Mouse (Mus musculus) thymus, postnatal 4 days (tissue): ENCODE data around the gene Psmb9.

Source experiments
- DNase-seq: peaks from one replicate; pipeline ENCODE4 v3.0.0; 2021

The Psmb9 gene

GRCm38 (mm10) chr17:34205021-34205745, 17.6 kb upstream of the Psmb9 start:
- DNase-seq = peak; percentile 73

DNA sequence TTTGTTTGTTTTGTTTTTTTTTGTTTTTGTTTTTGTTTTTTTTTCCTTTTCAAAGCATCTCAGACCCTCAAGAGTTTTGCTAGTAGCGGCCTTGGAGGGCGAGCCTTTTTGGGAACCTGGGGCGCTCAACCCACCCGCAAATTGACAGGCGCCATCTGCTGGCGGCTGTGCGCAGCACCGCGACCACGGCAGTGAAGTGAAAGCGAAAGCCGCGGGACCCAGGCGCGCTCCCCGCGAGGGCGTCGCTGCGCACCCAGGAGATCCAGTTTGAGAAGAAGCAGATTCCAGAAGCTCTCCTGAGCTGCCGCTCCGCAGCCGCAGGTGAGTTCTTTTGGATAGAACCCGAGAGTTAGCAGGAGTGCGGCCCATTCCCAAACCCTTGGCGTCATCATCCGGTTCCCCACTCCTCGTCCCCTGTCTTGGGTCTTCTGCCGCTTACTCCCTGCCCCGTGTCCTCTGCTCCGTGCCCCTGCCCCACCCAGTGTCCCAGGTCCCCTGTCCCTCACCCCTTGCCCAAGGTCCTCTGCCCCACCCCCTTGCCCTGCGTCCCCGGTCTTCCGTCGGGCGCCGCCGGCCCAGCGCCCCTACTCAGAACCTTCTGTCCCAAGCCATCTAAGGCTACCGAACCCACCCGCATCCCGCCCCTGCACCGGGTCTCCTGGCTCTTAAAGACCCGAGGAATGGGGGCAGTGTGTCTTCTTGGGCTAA, 16.9 kb upstream of the Psmb9 start:
- peak; percentile 98 for DNase-seq

DNA sequence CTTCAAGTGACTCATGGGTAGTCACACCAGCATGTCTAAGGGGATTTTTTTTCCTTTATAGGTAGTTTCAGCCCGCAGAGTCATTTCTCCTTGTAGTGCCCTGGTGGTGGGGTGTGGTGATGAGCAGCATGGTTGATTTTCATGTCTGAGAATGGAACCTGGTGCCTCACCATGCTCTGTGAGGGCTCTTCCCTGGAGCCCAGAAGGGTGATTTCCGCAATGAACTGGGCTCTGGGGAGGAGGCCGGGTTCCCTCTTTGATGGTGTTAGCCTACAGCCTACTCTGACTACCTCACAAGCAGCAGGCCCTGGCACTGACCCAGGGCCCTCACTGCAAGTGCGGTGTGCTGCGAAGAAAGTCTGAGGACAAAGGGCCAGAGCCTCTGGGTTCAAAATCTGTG, 15.9 kb upstream of the Psmb9 start, which contains the start of gene Tap2:
Tap2 (plus strand) TSS at position 84 of the 400 bp plus-strand sequence.
- DNase-seq = peak; percentile 49

DNA sequence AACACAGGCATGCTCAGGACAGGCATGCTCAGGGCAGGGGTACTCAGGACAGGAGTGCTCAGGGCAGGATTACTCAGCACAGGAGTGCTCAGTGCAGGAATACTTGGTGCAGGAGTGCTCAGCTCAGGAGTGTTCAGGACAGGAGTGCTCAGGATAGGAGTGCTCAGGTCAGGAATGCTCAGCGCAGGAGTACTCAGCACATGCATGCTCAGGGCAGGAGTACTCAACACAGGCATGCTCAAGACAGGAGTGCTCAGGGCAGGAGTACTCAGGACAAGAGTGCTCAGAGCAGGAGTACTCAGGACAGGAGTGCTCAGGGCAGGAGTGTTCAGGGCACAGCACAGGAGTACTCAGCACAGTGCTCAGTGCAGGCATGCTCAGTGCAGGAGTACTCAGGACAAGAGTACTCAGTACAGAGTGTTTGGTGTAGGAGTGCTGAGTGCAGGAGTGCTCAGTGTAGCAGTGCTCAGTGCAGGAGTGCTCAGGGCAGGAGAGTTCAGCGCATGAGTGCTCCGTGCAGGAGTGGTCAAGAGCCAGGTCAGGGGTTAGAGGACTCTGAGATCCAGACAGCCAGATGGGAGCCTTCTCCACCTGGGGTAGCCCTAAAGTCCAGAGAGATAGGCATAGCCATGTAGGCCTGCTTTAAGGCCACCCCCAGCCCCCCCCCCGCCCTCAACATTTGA, 15.3 kb upstream of the Psmb9 start:
- DNase-seq = peak; percentile 19

GRCm38 (mm10) chr17:34201506-34202055, 14.0 kb upstream of the Psmb9 start:
- DNase-seq = peak; percentile 30

DNA sequence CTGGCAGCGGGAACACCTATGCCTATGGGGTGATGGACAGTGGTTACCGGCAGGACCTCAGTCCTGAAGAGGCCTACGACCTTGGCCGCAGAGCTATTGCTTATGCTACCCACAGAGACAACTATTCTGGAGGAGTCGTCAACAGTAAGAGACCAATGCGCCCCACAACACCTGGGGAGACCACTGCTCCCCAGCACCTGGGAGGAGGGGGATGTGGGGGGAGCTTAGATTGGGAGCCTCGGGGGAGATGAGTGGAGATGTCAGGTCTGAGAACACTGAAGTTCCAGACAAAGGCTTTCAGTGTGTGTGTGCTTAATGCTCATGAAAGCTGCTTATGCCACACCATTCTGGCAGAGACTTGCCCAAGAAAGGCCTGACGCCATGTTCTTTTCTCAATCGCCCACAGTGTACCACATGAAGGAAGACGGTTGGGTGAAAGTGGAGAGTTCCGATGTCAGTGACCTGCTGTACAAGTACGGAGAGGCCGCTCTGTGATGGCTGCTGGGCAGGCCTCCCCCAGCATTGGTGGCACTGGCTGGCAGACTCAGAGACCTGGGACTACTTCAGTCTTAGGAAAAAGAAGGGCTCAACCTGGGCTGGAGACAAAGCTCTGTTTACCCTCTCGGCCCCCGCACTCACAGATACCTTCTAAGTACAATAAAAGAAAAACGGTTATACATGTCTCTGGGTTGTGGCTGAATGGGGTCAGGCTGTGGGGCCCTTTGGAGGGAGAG, 13.4 kb upstream of the Psmb9 start:
- DNase-seq = peak; percentile 66

GRCm38 (mm10) chr17:34200047-34200446, 12.5 kb upstream of the Psmb9 start:
- DNase-seq = peak; percentile 55

DNA sequence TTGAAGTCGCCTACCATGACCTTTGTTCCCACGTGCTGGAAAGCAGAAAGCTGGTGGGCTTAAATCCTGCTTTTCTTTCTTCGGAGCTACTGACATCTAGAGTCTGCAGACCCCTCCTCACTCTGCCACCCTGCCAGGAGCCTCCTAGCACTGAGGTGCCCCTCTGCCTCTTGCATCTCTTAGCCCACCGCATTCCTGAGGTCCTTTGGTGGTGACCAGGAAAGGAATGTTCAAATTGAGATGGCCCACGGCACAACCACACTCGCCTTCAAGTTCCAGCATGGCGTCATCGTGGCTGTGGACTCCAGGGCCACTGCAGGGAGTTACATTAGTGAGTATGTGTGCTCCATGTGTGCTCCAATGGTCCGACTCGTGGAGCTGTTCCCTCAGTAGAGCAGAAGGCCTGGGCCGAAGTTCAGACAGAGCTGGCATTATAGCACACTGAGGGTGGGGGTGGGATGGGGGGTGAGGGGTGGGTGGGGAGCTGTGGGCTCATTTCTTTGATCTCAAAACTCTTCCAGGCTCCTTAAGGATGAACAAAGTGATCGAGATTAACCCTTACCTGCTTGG, 11.6 kb upstream of the Psmb9 start:
- peak; percentile 49 for DNase-seq

DNA sequence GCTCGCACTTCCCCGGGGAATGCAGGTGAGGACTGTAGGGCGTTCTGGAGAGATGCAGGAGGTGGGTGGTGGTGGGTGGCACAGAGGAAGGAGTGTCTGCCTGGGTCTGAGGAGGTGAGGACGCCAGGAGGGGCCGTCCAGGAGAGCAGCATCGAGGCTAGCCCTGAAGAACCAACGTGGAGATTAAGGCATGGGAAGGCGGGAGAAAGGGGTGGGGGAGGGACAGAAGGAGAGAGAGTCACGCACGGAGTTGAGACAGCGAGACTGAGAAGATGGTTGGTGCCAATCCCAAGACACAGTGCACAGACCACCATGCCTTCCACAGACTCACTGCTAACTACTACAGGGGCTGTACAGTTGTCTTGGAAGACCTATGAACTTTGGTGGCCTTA, 11.0 kb upstream of the Psmb9 start:
- DNase-seq = no peak

DNA sequence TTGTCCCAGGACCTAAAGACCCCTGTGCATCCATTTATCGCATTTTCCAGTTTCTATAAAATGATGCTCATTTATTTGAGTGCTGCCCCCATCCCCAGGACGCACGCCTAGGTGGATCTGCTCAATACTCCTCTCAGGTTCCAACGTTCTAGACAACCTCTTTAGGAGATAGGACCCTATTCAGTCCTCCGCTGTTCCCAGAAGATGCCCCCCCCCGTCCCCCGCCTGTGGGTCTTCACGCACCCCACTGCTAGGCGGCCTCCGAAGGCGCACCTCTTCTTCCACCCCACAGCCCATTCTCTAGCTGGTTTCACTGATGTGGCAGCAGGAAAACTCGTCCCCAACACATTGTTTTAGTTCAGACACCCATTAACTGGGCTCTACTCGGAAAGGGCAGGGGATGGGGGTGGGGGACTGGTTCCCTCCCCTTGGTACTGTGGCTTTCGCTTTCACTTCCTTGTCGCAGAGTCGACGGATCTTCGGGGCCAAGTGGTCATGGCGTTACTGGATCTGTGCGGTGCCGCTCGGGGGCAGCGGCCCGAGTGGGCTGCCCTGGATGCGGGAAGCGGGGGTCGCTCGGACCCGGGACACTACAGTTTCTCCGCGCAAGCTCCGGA, 10.4 kb upstream of the Psmb9 start:
- peak; percentile 76 for DNase-seq

- peak; percentile 91 for DNase-seq
Observed at GRCm38 (mm10) chr17:34196941-34197894, 9.7 kb upstream of the Psmb9 start, which contains the start of gene Psmb8. Gene Psmb8, plus strand, starts transcription at chr17:34197721.

GRCm38 (mm10) chr17:34196491-34196890, 8.9 kb upstream of the Psmb9 start:
- DNase-seq = peak; percentile 86

- DNase-seq = no peak
Observed at GRCm38 (mm10) chr17:34194723-34195122, 7.2 kb upstream of the Psmb9 start.

- no peak for DNase-seq
Observed at GRCm38 (mm10) chr17:34193468-34193867, 5.9 kb upstream of the Psmb9 start.

DNA sequence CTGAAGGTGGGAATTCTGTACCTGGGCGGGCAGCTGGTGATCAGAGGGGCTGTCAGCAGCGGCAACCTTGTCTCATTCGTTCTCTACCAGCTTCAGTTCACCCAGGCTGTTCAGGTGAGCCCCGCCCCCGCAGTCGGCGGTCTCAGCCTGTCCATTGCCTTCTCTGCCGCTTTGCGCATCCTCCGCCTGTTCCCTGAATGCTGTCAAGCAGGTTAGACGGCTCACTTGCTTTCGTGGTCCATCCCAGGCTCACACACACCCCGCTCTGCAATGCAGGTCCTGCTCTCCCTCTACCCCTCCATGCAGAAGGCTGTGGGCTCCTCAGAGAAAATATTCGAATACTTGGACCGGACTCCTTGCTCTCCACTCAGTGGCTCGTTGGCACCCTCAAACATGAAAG, 5.3 kb upstream of the Psmb9 start:
- DNase-seq = peak; percentile 33

GRCm38 (mm10) chr17:34188986-34189385, 1.4 kb upstream of the Psmb9 start:
- DNase-seq = peak; percentile 25

- DNase-seq = peak; percentile 68
Observed at GRCm38 (mm10) chr17:34188010-34188409, 446 bp upstream of the Psmb9 start.

- DNase-seq = no peak
Observed at GRCm38 (mm10) chr17:34186885-34187260, 691 bp downstream of the Psmb9 start.

DNA sequence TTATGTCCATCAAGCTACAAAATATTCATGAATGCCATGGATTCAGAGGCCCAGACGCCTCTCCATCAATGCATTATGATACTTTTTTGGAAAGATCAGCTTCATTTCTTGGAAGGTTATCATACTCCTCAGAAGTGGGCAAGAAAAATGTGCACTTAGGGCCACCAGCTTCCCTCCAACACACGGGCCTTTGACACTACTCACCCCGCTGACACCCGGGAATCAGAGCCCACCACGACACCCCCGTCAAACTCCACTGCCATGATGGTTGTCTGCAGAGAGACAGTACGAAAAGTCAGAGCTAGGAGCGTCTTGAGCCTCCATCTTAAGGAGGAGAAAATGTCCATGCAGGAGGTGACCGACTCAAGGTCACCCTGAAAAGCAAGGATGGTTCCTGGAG, 2.0 kb downstream of the Psmb9 start:
- DNase-seq = no peak

GRCm38 (mm10) chr17:34183564-34184219, 3.9 kb downstream of the Psmb9 start:
- DNase-seq = no peak
